8 mouse cellular contexts compared by ENCODE assay signal in the genomic region with DNA sequence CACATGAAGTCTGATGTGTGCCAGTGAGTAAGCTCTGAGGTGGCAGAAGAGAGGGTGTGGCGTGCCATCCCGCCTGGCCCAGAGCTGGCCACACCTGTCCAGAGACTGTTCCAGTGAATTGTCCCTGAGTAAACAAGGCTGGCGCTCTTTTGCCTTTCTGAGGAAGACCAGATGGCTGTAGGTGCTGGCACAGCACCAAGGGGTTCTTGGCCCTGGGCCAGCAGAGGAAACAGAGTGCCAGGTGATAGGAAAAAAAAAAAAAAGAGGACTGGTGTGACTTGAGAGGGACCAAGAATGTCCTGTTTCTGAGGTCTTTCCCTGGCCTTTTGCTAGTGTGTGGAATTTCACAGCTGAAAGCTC. TPM values are rescaled to one million over a fixed set of nuclear protein-coding genes. Genes with fewer than 3 reads are reported as not detected.
DNase-seq lines count a peak whose midpoint lies in the region; ATAC-seq lines count a peak whose summit lies in the region.

No protein-coding gene starts in this region.

- no peak overlapping the region for H3K4me3 ChIP-seq in embryonic facial prominence, embryonic 13.5 days

- H3K4me2 ChIP-seq in embryonic facial prominence, embryonic 13.5 days = no peak overlapping the region

- peaks cover 28% of the 10 kb centered on the region for H3K36me3 ChIP-seq in embryonic facial prominence, embryonic 13.5 days

- no peak for ATAC-seq in embryonic facial prominence, embryonic 13.5 days (ENCODE audit: insufficient number of reproducible peaks, insufficient read depth, low FRiP score, low TSS enrichment, low read depth)

- no peak overlapping the region for H3K9ac ChIP-seq in embryonic facial prominence, embryonic 13.5 days

- DNase-seq in adrenal gland, adult (ENCODE audit: inconsistent age in 2 of 2, low spot score in 1 of 2) = peak; percentile 53 to 73
- DNase-seq in adrenal gland, adult 8-10 months = no peak
- peak; percentile 48 for DNase-seq in 3134 (ENCODE audit: extremely low read depth, insufficient read length, low spot score)
- DNase-seq in kidney, adult 18-20 months = peak; percentile 49
- peak; percentile 73 to 76 for DNase-seq in lung, postnatal 4 days
- no peak for DNase-seq in left cerebral cortex, adult 11 months (ENCODE audit: low spot score)
- DNase-seq in left cerebral cortex, postnatal 36 days (ENCODE audit: low spot score in 2 of 2) = no peak

- H3K9me3 ChIP-seq in embryonic facial prominence, embryonic 13.5 days = no peaks in the 10 kb centered on the region

- WGBS in embryonic facial prominence, embryonic 13.5 days = 59% methylated on average over 3 of the region's 3 CpGs

- H3K4me1 ChIP-seq in embryonic facial prominence, embryonic 13.5 days = peaks cover 32% of the 10 kb centered on the region

- peak overlapping the region; percentile 65; the same call in 1 of the 2 replicates for H3K27ac ChIP-seq in embryonic facial prominence, embryonic 13.5 days

- intact Hi-C loops in left cerebral cortex, postnatal 36 days (cut with DNase I) = no loop called here

- H3K27me3 ChIP-seq in embryonic facial prominence, embryonic 13.5 days = no peaks in the 10 kb centered on the region

RNA-seq across cellular contexts. Expression of gene Pcbp1, which starts 43.3 kb away (rescaled TPM):
- total RNA-seq in adrenal gland, adult 8-10 months (2022) = 100 to 1,000 TPM; 286 to 319 (median 308) TPM
- 270 and 423 TPM in 2 replicates for polyA plus RNA-seq in embryonic facial prominence, embryonic 13.5 days (2015; fragmentation: Nextera tagmentation; extraction: Ambion mirVana)
- total RNA-seq in left cerebral cortex, postnatal 36 days (2021) = 100 to 1,000 TPM; 179 to 192 TPM

RNA-seq across cellular contexts. Expression of gene Asprv1, which starts 58.5 kb away (rescaled TPM):
- under 1 TPM in 3 of 4 experiments, not detected in 1; 0.15 to 0.86 (median 0.83) TPM for total RNA-seq in adrenal gland, adult 8-10 months (2022)
- 12.1 and 13.4 TPM in 2 replicates for polyA plus RNA-seq in embryonic facial prominence, embryonic 13.5 days (2015; fragmentation: Nextera tagmentation; extraction: Ambion mirVana)
- 1 to 10 TPM in 1 of 2 experiments, under 1 TPM in 1; 0.86 to 2.4 TPM for total RNA-seq in left cerebral cortex, postnatal 36 days (2021)

Comparison
In these comparisons a context has a peak if more than half of its experiments do, and no peak if none do; other contexts are left out.
1. DNase-seq: peak in adrenal gland, adult (2 of 2), 3134 (single experiment), kidney, adult 18-20 months (single experiment) and lung, postnatal 4 days (2 of 2); none in adrenal gland, adult 8-10 months (single experiment), left cerebral cortex, adult 11 months (single experiment) and left cerebral cortex, postnatal 36 days (0 of 2).